Mouse (Mus musculus) small intestine, adult 2 months (tissue): ENCODE measurements around the gene Gaa.

Source experiments
- CTCF ChIP-seq: fragments of 200-500 bp; IDR thresholded peaks from 2 replicates; pipeline ENCODE4 v1.5.1; 2012; ENCODE audit warnings: low read depth, mild to moderate bottlenecking, control low read depth, inconsistent platforms, low read length, moderate library complexity, mixed read lengths; ENCODE audit not compliant: insufficient replicate concordance, insufficient read length; ENCODE audit errors: extremely low read depth
- POLR2A ChIP-seq: fragments of 200-500 bp; IDR thresholded peaks from 2 replicates; pipeline ENCODE4 v1.6.1; 2012; ENCODE audit warnings: low read depth, mild to moderate bottlenecking, control low read depth, inconsistent platforms, low read length, moderate library complexity

GRCm38 (mm10) chr11:119307916-119308315, 40.2 kb downstream of the Gaa start:
- TF ChIP-seq POLR2A: no peak
- TF ChIP-seq CTCF: no peak
